Mouse (Mus musculus): ENCODE measurements at regions not wholly inside any gene's neighbourhood (a gene's known extent, or its start where the extent isn't known, plus 50 kb on each side); places are given as distances from the start of the nearest gene placed in this dataset.

DNA sequence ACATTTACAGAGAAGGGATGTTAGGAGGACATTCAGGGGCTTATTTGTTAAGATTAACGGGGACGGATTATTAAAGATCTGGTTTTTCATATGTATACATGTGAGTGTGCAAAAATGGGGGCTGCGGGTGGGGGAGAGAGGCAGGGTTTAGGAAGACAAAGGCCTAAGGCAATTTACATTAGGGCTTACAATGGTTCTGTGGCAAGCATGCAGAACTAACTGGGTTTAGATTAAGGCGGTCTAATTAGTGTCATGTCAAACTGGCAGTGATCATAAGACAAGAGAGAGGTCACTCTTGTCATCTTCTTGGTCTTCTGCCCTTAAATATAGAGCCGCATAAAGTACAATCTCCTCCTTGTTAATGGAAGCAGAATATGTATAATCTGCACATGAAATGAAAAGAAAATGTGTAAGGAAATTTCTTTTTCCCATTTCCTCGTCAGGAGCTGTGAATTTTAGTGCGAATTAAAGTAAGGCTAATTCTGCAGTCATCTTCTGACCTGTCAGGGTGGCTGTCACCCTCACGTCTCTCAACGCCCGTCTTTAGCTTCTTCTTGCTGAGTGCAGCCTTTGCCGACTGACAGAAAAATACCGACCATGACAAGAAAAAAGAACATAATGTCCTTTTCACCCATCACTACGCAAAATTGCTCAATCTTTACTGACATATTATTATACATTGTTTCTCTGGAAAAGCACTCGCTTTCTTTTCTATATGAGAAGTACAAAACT, 256.6 kb upstream of the Meis2 start:
- TF ChIP-seq CTCF (IDR thresholded peaks at IDR 0.05; ENCODE audit: extremely low read depth, insufficient read depth, low read length) (no peak), POLR2A (IDR thresholded peaks at IDR 0.05; ENCODE audit: extremely low read depth, insufficient read depth, low read length) (no peak)

All from cortical plate, adult 2 months (tissue).